In genomic region chr11:95519996-95520395, GRCm38 (mm10) we compare ENCODE assay signal across 9 mouse cellular contexts. TPM values are rescaled to one million over a fixed set of nuclear protein-coding genes. Genes with fewer than 3 reads are reported as not detected.
DNase-seq lines count a peak whose midpoint lies in the region; ATAC-seq and TF ChIP-seq lines count a peak whose summit lies in the region.
"Had no signal": no experiment of that assay in that cellular context is flagged by ENCODE, and none has a peak within 500 bp of the region (broad histone marks: within the 10 kb centered on the region; RNA-seq: fewer than 3 reads in every experiment).

No protein-coding gene starts in this region.

- no peak for ATAC-seq in CD4-positive, CD25-positive, alpha-beta regulatory T cell, adult 4 months
- no peak for ATAC-seq in liver, embryonic 12.5 days
- ATAC-seq in liver, embryonic 11.5 days (replicated peaks; ENCODE audit: low FRiP score) = no peak
- ATAC-seq in liver, postnatal 0 days = no peak

- H3K36me3 ChIP-seq in liver, embryonic 12.5 days = no peaks in the 10 kb centered on the region
- H3K36me3 ChIP-seq in liver, embryonic 11.5 days (ENCODE audit: control insufficient read depth, insufficient read depth, low read length) = no peaks in the 10 kb centered on the region
- no peaks in the 10 kb centered on the region for H3K36me3 ChIP-seq in embryonic facial prominence, embryonic 10.5 days (replicated peaks)
- H3K36me3 ChIP-seq in liver, postnatal 0 days (replicated peaks; ENCODE audit: insufficient read depth, low read length) = no peaks in the 10 kb centered on the region
- H3K36me3 ChIP-seq: heart, embryonic 13.5 days had no signal

- H3K9me3 ChIP-seq in liver, embryonic 12.5 days (replicated peaks) = no peaks in the 10 kb centered on the region
- H3K9me3 ChIP-seq in liver, embryonic 11.5 days (ENCODE audit: control insufficient read depth, low read length) = no peaks in the 10 kb centered on the region
- no peaks in the 10 kb centered on the region for H3K9me3 ChIP-seq in embryonic facial prominence, embryonic 10.5 days
- H3K9me3 ChIP-seq in liver, postnatal 0 days (ENCODE audit: low read length) = no peaks in the 10 kb centered on the region
- H3K9me3 ChIP-seq: heart, embryonic 13.5 days had no signal

- no peak for TF ChIP-seq EP300 in liver, postnatal 0 days (IDR thresholded peaks at IDR 0.05; ENCODE audit: low read depth)

- H3K27me3 ChIP-seq in liver, embryonic 12.5 days (replicated peaks) = peaks cover 85% of the 10 kb centered on the region
- H3K27me3 ChIP-seq in liver, embryonic 11.5 days (replicated peaks; ENCODE audit: control insufficient read depth, insufficient read depth, low read length) = peaks cover 30% of the 10 kb centered on the region
- peaks cover 48% of the 10 kb centered on the region for H3K27me3 ChIP-seq in embryonic facial prominence, embryonic 10.5 days (replicated peaks; ENCODE audit: low read depth, poor library complexity, severe bottlenecking)
- H3K27me3 ChIP-seq in liver, postnatal 0 days (ENCODE audit: insufficient read depth, low read length) = peaks cover 30% of the 10 kb centered on the region

- WGBS in liver, embryonic 12.5 days (ENCODE audit: insufficient replicate concordance) = 57% methylated on average over 3 of the region's 3 CpGs
- 60% methylated on average over 3 of the region's 3 CpGs for WGBS in liver, embryonic 11.5 days
- 52% methylated on average over 3 of the region's 3 CpGs for WGBS in embryonic facial prominence, embryonic 10.5 days
- 45% methylated on average over 3 of the region's 3 CpGs for WGBS in liver, postnatal 0 days (ENCODE audit: insufficient replicate concordance)

- peak; percentile 26 for DNase-seq in CD4-positive, CD25-positive, alpha-beta regulatory T cell, adult 2 months (ENCODE audit: low read depth, low spot score)
- DNase-seq in liver, embryonic 11.5 days (ENCODE audit: low spot score) = no peak
- DNase-seq in embryonic facial prominence, embryonic 10.5 days (ENCODE audit: low spot score) = no peak
- DNase-seq in liver, postnatal 0 days = no peak
- DNase-seq in spleen, postnatal 14 days (ENCODE audit: low spot score in 2 of 2) = no peak
- DNase-seq in ovary, postnatal 14 days (ENCODE audit: low spot score) = no peak

- TF ChIP-seq CTCF in liver, postnatal 0 days (IDR thresholded peaks at IDR 0.05; ENCODE audit: low read depth) = 0 out of 2 replicates have a peak, but pooled peaks have one; percentile 9

- no peak overlapping the region for H3K9ac ChIP-seq in liver, embryonic 12.5 days
- H3K9ac ChIP-seq in liver, embryonic 11.5 days (ENCODE audit: low read depth, low read length) = no peak overlapping the region
- no peak overlapping the region for H3K9ac ChIP-seq in liver, postnatal 0 days (replicated peaks)
- H3K9ac ChIP-seq: heart, embryonic 13.5 days had no signal

- no peak overlapping the region for H3K4me3 ChIP-seq in liver, embryonic 12.5 days
- no peak overlapping the region for H3K4me3 ChIP-seq in liver, embryonic 11.5 days (ENCODE audit: low read depth, low read length)
- peak overlapping the region; percentile 42; the same call in 1 of the 2 replicates for H3K4me3 ChIP-seq in embryonic facial prominence, embryonic 10.5 days
- no peak overlapping the region for H3K4me3 ChIP-seq in liver, postnatal 0 days (ENCODE audit: low read depth, low read length)

- H3K4me2 ChIP-seq in liver, embryonic 12.5 days = peak overlapping the region; percentile 62; the same call in 1 of the 2 replicates
- no peak overlapping the region for H3K4me2 ChIP-seq in liver, embryonic 11.5 days
- H3K4me2 ChIP-seq in liver, postnatal 0 days (ENCODE audit: low read depth, low read length) = no peak overlapping the region

- H3K4me1 ChIP-seq in liver, embryonic 12.5 days = peaks cover 14% of the 10 kb centered on the region; the same call in 1 of the 2 replicates
- H3K4me1 ChIP-seq in liver, embryonic 11.5 days (replicated peaks; ENCODE audit: control insufficient read depth, insufficient read depth, low read length) = no peaks in the 10 kb centered on the region
- peaks cover 66% of the 10 kb centered on the region for H3K4me1 ChIP-seq in embryonic facial prominence, embryonic 10.5 days
- 0 out of 2 replicates have a peak, but pooled peaks cover 4% of the 10 kb centered on the region for H3K4me1 ChIP-seq in liver, postnatal 0 days (ENCODE audit: insufficient read depth)

- no peak overlapping the region for H3K27ac ChIP-seq in liver, embryonic 12.5 days
- no peak overlapping the region for H3K27ac ChIP-seq in liver, embryonic 11.5 days (ENCODE audit: low read depth, low read length)
- peak overlapping the region; percentile 69; the same call in 1 of the 2 replicates for H3K27ac ChIP-seq in embryonic facial prominence, embryonic 10.5 days (replicated peaks)
- H3K27ac ChIP-seq in liver, postnatal 0 days (ENCODE audit: low read depth) = no peak overlapping the region
- H3K27ac ChIP-seq: heart, embryonic 13.5 days had no signal

RNA-seq across cellular contexts. Expression of gene Nxph3, which starts 5.6 kb away (rescaled TPM):
- polyA plus RNA-seq in CD4-positive, CD25-positive, alpha-beta regulatory T cell, adult 4 months (2017; shearing (Covaris generic)) = not detected
- 0.14 and 0.24 TPM in 2 replicates for polyA plus RNA-seq in liver, embryonic 12.5 days (2016; fragmentation: Nextera tagmentation; extraction: Ambion mirVana)
- 0.10 TPM in 2 replicates for polyA plus RNA-seq in liver, embryonic 11.5 days (2014; fragmentation: Nextera tagmentation; extraction: Ambion mirVana)
- polyA plus RNA-seq in embryonic facial prominence, embryonic 10.5 days (2016; fragmentation: Nextera tagmentation; extraction: Ambion mirVana) = 0.50 and 0.54 TPM in 2 replicates
- polyA plus RNA-seq in liver, postnatal 0 days (2015; fragmentation: Nextera tagmentation; extraction: Ambion mirVana) = not detected in 2 replicates
